Mouse (Mus musculus) Patski (cell line): ENCODE measurements around the gene Ctf1. TPM values are rescaled to one million over a fixed set of nuclear protein-coding genes. Genes with fewer than 3 reads are reported as not detected.

Experiments
- ATAC-seq: fragments of 100-300 bp; one replicate; pipeline ENCODE4 v1.8.0; 2021
- CTCF ChIA-PET: fragments of 350-600 bp; sonication (Branson Sonifier 250); formaldehyde crosslinking; loops from one replicate; lab custom pipeline; 2022; ENCODE audit warnings: inconsistent platforms; lab: Charles Lee
- POLR2A ChIA-PET: fragments of 350-600 bp; sonication (Branson Sonifier 250); formaldehyde crosslinking; loops from one replicate; lab custom pipeline; 2022; ENCODE audit warnings: antibody characterized with exemption, inconsistent platforms; lab: Charles Lee
- DNase-seq: peaks from one replicate; pipeline ENCODE4 v3.0.0-alpha.2; 2011; ENCODE audit warnings: low read depth, low spot score
- H3K27me3 ChIP-seq: fragments of 371-371 bp; one replicate; pipeline ENCODE4 v1.5.1; 2021
- CTCF ChIP-seq: fragments of 100-300 bp; IDR thresholded peaks from one replicate; pipeline ENCODE4 v1.5.1; 2021
- in situ Hi-C: fragments of 300-500 bp; cut with MboI; formaldehyde crosslinking; loops from 3 replicates; pipeline ENCODE4 v1.11.1; 2018; ENCODE audit warnings: low pct_unique_long_range_greater_than_20kb, mixed read lengths
- polyA plus RNA-seq: library from polyadenylated mRNA; unstranded; gene quantifications from one replicate; pipeline ENCODE4 v1.2.3, GENCODE M21; 2021

Gene Ctf1
- polyA plus RNA-seq, 1 experiment from 2014 or later = 10.8 TPM

DNA sequence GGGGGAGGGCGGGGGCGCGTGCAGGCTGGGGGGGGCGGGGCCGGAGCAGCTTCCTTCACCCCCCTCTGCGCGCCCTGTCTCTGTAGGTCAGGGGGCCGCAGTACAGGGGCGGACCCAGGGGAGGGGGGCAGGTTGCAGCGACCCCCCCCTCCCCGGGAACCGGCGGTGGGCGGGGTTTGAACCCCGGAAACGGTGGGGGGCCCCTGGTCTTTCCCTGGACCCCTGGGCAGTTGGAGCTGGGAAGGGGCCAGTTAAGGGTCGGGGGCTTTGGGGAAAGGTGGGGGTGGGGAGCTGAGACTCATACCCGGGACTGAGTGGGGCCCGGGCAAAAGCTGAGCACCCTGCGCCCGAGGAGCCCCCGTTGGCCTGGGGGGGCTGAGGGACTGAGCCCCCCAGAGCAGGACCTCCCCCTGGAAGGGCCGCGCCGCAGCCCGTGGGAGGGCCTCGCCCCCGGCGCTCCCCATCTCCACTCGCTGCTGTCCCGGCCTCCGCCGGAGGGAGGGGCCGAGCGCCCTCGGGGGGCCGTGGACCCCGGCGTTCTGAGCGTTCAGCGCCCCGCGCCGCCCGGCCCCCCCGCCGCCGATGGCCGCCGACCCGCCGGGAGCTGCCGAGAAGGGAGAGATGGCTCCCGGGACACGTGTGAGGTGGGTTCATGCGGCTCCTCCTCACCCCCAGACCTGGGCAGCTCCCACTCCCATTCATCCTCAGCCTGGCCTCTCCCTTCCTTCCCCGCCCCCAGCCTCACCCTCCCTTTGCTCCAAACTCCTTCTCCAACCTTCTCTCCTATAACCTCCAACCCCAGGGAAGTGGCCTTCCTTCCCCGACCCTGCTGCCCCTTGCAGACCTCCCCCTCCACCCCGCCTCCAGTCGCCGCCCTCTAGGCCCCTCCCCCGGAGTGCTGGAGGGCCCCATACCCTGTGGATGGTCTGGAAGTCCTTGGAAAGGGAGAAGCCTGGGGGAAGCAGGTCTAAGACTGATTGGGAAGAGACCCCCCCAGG lies 34.3 kb downstream of the Ctf1 start:
- CTCF ChIA-PET = interaction anchor here (2.1 kb wide), 1 partner anchor 68 kb away, joined by 5 read pairs; no protein-coding TSS in a partner anchor
- ATAC-seq (no peak), DNase-seq (no peak)
- TF ChIP-seq CTCF = no peak
- in situ Hi-C loops = no loop called here
- no peaks in the 10 kb centered on the region for H3K27me3 ChIP-seq
- POLR2A ChIA-PET = interaction anchor here (1.2 kb wide), 1 partner anchor 27 kb away, joined by 4 read pairs; no protein-coding TSS in a partner anchor

DNA sequence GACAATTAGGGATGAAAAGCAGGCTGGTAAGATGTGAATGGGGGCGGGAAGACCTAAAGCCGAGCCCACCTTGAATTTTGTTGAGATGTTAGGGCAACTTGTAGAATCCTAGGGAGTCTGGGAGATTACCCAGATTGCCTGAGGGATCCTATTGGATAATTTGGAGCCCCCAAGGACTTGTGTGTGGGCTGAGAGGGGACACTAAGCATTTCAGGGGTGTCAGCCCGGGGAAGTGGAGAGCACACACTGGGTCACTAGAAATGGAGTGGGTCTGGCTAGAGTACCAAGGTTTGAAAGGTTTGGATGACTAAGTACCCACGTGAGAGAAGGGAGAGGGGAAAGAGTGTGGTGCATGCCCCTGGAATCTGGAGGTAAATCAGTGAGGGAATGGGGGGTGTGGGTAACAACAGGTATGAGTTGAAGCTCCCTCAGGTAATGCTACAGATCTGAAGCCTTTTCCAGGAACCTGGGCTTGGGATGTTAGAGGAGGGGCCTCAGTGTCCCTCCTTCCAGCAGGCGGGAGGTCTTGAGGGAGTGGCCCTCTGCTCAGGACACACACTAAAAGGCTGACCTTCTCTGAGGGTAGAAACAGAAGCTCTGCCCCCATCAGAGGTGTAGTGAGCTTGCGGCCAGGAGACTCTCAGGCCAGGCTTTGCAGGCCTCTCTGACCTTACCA lies 35.2 kb downstream of the Ctf1 start:
- in situ Hi-C loops = no loop called here
- no peak for DNase-seq
- no peak for ATAC-seq
- H3K27me3 ChIP-seq = no peaks in the 10 kb centered on the region
- ChIA-PET CTCF (interaction anchor here (2.1 kb wide), 1 partner anchor 69 kb away, joined by 5 read pairs; no protein-coding TSS in a partner anchor), POLR2A (no interaction called here)
- no peak for TF ChIP-seq CTCF

DNA sequence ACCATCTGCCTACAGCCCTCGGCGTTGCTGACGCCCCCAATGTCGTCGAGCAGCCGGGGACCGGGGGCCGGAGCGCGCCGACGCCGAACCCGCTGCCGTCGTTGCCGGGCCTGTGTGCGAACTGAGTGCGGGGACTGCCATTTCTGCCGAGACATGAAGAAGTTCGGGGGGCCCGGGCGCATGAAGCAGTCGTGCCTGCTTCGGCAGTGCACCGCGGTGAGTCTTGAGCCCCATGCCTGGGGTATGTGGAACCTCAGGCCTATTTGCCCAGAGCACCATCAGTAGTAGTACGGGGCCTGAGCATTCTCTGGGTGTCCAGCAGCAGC lies 35.7 kb downstream of the Ctf1 start:
- no peak for DNase-seq
- ATAC-seq = no peak
- ChIA-PET POLR2A (no interaction called here), CTCF (no interaction called here)
- no peaks in the 10 kb centered on the region for H3K27me3 ChIP-seq
- TF ChIP-seq CTCF = no peak
- in situ Hi-C loops = no loop called here

DNA sequence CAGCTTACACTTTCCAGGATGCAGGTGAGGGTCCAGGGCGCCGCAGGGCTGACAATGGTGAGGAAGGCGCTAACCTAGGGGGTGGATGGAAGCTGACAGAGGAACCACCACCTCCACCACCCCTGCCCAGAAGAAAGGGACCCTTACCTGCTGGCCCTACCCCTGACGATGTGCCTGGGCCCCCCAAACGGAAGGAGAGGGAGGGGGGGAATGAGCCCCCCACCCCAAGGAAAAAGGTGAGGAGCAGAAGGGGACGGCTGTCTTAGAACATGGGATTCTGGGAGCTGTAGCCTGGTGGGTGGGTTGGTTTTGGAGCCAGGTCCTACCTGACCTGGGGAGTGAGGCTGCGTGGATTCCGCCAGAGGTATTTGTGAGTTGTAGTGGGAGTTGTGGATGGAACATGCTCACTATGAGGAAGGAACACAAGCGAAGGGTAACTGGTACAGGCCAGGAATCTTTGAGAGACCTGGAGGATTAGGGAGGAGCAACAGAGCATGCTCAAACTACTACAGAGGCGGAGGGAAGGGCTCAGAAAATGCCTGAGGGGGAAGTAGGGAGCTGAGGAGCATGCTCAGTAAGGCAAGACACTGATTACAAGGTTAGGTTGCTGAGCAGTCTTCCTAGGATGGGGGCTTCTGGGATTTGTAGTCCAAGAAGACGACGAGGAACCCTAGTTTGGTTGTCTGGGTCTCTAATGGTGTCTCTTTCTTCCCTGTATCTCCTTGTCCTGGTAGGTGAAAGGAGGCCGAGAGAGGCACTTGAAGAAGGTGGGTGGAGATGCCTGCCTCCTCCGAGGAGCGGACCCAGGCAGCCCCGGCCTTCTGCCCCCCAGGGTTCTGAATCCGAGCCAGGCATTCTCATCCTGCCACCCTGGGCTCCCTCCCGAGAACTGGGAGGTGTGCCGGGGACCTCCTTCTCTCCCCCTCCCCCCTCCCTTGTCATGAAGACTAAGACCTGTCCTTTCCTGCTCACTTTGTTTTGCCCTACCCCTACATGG lies 37.9 kb downstream of the Ctf1 start:
- POLR2A ChIA-PET = interaction anchor here (1.0 kb wide), 1 partner anchor 18 kb away, joined by 3 read pairs; no protein-coding TSS in a partner anchor
- ATAC-seq (no peak), DNase-seq (no peak)
- TF ChIP-seq CTCF = no peak
- CTCF ChIA-PET = no interaction called here
- in situ Hi-C loops = no loop called here
- H3K27me3 ChIP-seq = no peaks in the 10 kb centered on the region

DNA sequence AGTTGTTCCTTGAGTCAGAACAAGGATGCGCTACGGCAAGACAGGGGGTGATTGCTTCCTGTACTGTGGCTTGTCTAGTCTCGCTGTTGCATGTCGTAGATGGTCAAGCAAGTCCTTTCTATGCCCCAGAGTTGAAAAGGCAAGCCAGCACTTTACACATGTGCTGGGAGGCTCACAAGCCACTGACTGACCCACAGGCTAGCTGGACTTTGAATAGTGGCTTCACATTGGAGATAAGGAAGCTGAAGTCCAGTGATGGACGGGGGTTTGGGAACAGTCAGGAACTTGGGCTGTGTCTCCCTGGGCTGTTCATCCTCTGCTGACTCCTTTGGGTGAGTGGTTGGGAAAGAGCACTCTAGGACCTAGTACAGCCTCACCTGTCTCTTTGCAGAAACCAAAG lies 39.1 kb downstream of the Ctf1 start:
- H3K27me3 ChIP-seq = no peaks in the 10 kb centered on the region
- in situ Hi-C loops = no loop called here
- ChIA-PET CTCF (no interaction called here), POLR2A (interaction anchor here (0.6 kb wide), 1 partner anchor 26 kb away, joined by 3 read pairs; no protein-coding TSS in a partner anchor)
- no peak for ATAC-seq
- no peak for DNase-seq
- TF ChIP-seq CTCF = no peak

DNA sequence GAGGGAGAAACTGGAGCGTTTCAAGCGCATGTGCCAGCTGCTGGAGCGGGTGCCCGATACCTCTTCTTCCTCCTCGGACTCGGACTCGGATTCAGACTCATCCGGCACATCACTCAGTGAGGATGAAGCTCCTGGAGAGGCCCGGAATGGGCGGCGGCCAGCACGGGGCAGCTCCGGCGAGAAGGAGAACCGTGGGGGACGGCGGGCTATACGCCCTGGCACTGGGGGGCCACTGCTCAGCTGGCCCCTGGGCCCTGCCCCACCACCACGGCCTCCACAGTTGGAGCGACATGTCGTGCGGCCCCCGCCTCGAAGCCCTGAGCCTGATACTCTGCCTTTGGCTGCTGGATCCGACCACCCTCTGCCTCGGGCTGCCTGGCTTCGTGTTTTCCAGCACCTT lies 39.5 kb downstream of the Ctf1 start:
- H3K27me3 ChIP-seq = no peaks in the 10 kb centered on the region
- ChIA-PET CTCF (interaction anchor here (1.7 kb wide), 1 partner anchor 16 kb away, joined by 4 read pairs; no protein-coding TSS in a partner anchor), POLR2A (no interaction called here)
- no peak for ATAC-seq
- no peak for TF ChIP-seq CTCF
- in situ Hi-C loops = no loop called here
- DNase-seq = no peak

DNA sequence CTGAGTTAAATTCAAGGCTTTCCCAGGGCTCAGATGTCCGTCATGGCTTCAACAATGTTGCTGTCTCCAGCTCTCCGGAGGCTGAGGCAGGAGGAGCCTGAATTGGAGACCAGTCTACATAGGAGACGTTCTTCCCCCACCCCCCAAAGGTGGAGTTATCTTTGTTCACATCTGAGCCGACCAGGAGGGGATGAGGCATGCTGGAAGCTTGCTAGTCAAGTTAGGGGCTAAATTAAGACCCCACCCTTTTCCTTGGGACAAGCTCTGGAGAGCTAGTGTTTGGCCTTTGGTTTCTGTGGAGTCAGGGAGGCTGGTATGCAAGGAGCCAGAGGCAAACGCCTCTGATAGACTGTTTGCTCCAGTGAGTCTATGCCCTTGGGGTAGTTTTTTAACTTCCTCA lies 40.6 kb downstream of the Ctf1 start:
- CTCF ChIA-PET = interaction anchor here (1.4 to 1.7 kb wide), 3 partner anchors 15 to 78 kb away, joined by 3 to 5 read pairs (median 4); no protein-coding TSS in a partner anchor
- ATAC-seq = no peak

DNA sequence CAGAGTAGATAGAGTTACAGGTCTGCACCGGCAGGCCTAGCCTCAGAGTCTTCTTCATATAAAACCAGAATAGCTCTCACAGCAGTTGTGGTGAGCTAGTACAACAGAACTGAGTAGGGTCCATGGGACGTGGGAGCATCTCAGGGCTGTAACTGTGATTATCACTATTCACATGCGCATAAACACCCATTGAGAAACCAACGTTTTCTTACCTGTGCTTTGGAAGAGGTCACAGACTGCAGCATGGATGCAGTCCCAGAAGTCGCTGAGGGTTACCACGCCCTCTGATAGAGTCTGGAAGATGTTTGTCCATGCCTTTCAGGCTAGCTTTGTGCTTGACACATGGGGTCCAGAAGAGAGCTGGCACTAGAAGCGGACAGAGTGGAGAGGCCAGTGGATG lies 41.2 kb downstream of the Ctf1 start:
- ChIA-PET POLR2A (interaction anchor here (1.3 to 1.4 kb wide), 2 partner anchors 10 to 16 kb away, joined by 4 to 8 read pairs; partner anchors contain the start of gene Orai3), CTCF (interaction anchor here (1.4 to 1.7 kb wide), 3 partner anchors 15 to 79 kb away, joined by 3 to 5 read pairs (median 4); no protein-coding TSS in a partner anchor)
- ATAC-seq (no peak), DNase-seq (no peak)
- in situ Hi-C loops = no loop called here
- no peaks in the 10 kb centered on the region for H3K27me3 ChIP-seq
- TF ChIP-seq CTCF = no peak

More for the DNA sequence above, 40.6 kb downstream of the Ctf1 start:
- no peaks in the 10 kb centered on the region for H3K27me3 ChIP-seq
- in situ Hi-C loops = no loop called here
- no peak for TF ChIP-seq CTCF
- DNase-seq = no peak
- POLR2A ChIA-PET = interaction anchor here (1.3 to 1.4 kb wide), 2 partner anchors 11 to 17 kb away, joined by 4 to 8 read pairs; partner anchors contain the start of gene Orai3

DNA sequence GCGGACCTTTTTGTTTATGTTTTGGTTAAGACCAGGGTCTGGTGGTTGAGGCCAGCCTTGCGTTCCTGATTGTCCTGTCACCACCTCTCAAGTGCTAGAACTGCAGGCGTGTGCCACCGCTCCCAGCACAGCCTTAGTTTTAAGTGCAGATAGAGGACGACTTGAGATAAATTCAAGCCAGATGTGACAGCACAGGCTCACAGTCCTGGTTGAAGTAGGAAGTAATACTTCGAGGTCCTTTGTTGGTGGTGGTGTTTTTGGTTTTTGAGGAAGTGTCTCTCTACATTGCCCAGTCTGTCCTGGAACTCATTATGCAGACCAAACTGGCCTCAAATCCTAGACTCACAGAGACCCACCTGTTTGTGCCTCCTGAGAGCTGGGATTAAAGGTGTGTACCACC lies 47.2 kb downstream of the Ctf1 start:
- no peak for DNase-seq
- CTCF ChIA-PET = interaction anchor here (0.9 to 1.8 kb wide), 3 partner anchors 9 to 85 kb away, joined by 3 to 7 read pairs (median 4); no protein-coding TSS in a partner anchor
- no peak for TF ChIP-seq CTCF
- no peak for ATAC-seq
- no peaks in the 10 kb centered on the region for H3K27me3 ChIP-seq
- POLR2A ChIA-PET = no interaction called here
- in situ Hi-C loops = no loop called here
